Mouse (Mus musculus): ENCODE results near the gene Ampd1.

The Ampd1 gene

DNA sequence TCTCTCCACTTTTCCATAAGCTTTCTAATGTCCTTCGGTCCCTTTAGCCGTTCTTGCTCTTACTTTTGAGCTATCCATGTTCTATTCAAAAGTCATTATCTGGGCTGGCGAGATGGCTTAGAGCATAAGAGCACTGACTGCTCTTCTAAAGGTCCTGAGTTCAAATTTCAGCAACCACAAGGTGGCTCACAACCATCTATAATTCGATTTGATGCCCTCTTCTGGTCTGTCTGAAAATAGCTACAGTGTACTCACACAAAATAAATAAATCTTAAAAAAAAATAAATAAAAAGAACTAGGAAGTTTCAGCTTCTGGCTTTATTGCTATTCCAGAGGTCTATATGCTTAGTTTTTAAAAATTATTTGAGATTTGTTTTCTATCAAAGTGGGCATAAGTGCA is 74.0 kb downstream of the Ampd1 start:
- no peak for DNase-seq (ENCODE audit: low spot score in 2 of 2)

DNA sequence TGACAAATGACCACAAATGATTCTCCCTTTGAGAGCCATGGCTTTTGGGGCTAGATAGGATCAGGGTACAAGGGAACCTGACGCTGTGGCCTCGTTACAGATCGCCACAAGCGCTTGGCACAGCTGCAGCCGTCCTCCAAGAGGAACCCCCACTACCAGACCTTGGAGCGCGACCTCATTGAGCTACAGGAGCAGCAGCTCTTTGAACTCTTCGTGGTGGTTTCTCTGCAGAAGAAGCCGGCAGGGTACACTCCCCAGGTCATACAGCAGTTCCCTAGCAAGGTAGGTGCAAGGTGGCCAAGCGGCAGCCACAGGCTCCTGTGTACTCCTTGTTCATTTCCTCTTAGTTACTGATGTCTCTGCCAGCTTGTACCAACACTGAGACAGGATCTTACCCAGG is 75.1 kb downstream of the Ampd1 start:
- DNase-seq (ENCODE audit: low spot score in 2 of 2): no peak
